Mouse (Mus musculus) heart, embryonic 15.5 days (tissue): ENCODE data around the gene Srp68. TPM values are rescaled to one million over a fixed set of nuclear protein-coding genes. Genes with fewer than 3 reads are reported as not detected.

Experiments
- ATAC-seq: fragments of 200-750 bp; cut with Nextera tagmentation; replicated peaks from 2 replicates; pipeline ENCODE4 v1.8.0; 2017; ENCODE audit warnings: low read depth, moderate TSS enrichment; ENCODE audit not compliant: insufficient number of reproducible peaks, insufficient read depth, low FRiP score
- H3K27ac ChIP-seq: fragments of 300-500 bp; sonication (generic); 2 replicates; pipeline ENCODE4 v1.5.1; 2015; ENCODE audit warnings: mild to moderate bottlenecking, inconsistent platforms
- H3K27me3 ChIP-seq: fragments of 300-500 bp; sonication (generic); 2 replicates; pipeline ENCODE4 v1.6.1; 2015; ENCODE audit warnings: inconsistent platforms
- H3K36me3 ChIP-seq: fragments of 300-500 bp; sonication (generic); 2 replicates; pipeline ENCODE4 v1.6.1; 2015; ENCODE audit warnings: mild to moderate bottlenecking, inconsistent platforms
- H3K4me1 ChIP-seq: fragments of 300-500 bp; sonication (generic); replicated peaks from 2 replicates; pipeline ENCODE4 v1.6.1; 2015; ENCODE audit warnings: inconsistent platforms
- H3K4me2 ChIP-seq: fragments of 300-500 bp; sonication (generic); 2 replicates; pipeline ENCODE4 v1.6.1; 2015; ENCODE audit warnings: inconsistent platforms, mild to moderate bottlenecking, moderate library complexity
- H3K4me3 ChIP-seq: fragments of 300-500 bp; sonication (generic); 2 replicates; pipeline ENCODE4 v1.5.1; 2015; ENCODE audit warnings: mild to moderate bottlenecking, inconsistent platforms
- H3K9ac ChIP-seq: fragments of 300-500 bp; sonication (generic); 2 replicates; pipeline ENCODE4 v1.6.1; 2015; ENCODE audit warnings: mild to moderate bottlenecking, inconsistent platforms
- H3K9me3 ChIP-seq: fragments of 300-500 bp; sonication (generic); replicated peaks from 2 replicates; pipeline ENCODE4 v1.6.1; 2016; ENCODE audit warnings: inconsistent platforms
- WGBS: fragments of 180-500 bp; shearing (Covaris S2); methylation state at CpG from one replicate; pipeline ENCODE4 v1.1.7; 2015; ENCODE audit warnings: mixed read lengths; 5-methylcytosine and 5-hydroxymethylcytosine counted together
- polyA plus RNA-seq: library from polyadenylated mRNA; unstranded; fragments of >200 nt; fragmentation: Nextera tagmentation; extraction: Ambion mirVana; gene quantifications from 2 replicates; pipeline ENCODE4 v1.2.1, GENCODE M21; 2015

The Srp68 gene
- polyA plus RNA-seq, 1 experiment from 2014 or later: 57.2 TPM

GRCm38 (mm10) chr11:116218263-116218662 lies 55.8 kb downstream of the Srp68 start:
- 0 out of 2 replicates have a peak, but pooled peaks have one; percentile 0 for ATAC-seq
- WGBS: 65% methylated on average over 2 of the region's 2 CpGs
- peak overlapping the region; percentile 89 for H3K27ac ChIP-seq

GRCm38 (mm10) chr11:116216549-116216948 lies 57.5 kb downstream of the Srp68 start:
- H3K36me3 ChIP-seq: peaks cover 4% of the 10 kb centered on the region; the same call in 1 of the 2 replicates
- ATAC-seq: no peak
- H3K9me3 ChIP-seq: no peaks in the 10 kb centered on the region
- no peak overlapping the region for H3K4me3 ChIP-seq
- no peak overlapping the region for H3K9ac ChIP-seq
- no peak overlapping the region for H3K4me2 ChIP-seq
- H3K4me1 ChIP-seq: peaks cover 27% of the 10 kb centered on the region
- 80% methylated on average over 11 of the region's 11 CpGs for WGBS
- H3K27ac ChIP-seq: no peak overlapping the region
- H3K27me3 ChIP-seq: peaks cover 12% of the 10 kb centered on the region

More at GRCm38 (mm10) chr11:116218263-116218662, 55.8 kb downstream of the Srp68 start:
- Histone ChIP-seq H3K4me1 (peaks cover 40% of the 10 kb centered on the region), H3K27me3 (peaks cover 29% of the 10 kb centered on the region), H3K9me3 (no peaks in the 10 kb centered on the region), H3K4me3 (no peak overlapping the region), H3K4me2 (0 out of 2 replicates have a peak overlapping the region, but pooled peaks have one; percentile 3), H3K9ac (no peak overlapping the region), H3K36me3 (no peaks in the 10 kb centered on the region)

- no peak for ATAC-seq
- no peaks in the 10 kb centered on the region for H3K9me3 ChIP-seq
- peaks cover 26% of the 10 kb centered on the region for H3K4me1 ChIP-seq
- WGBS: 86% methylated on average over 6 of the region's 6 CpGs
- peaks cover 4% of the 10 kb centered on the region; the same call in 1 of the 2 replicates for H3K36me3 ChIP-seq
- H3K4me2 ChIP-seq: no peak overlapping the region
- peaks cover 6% of the 10 kb centered on the region for H3K27me3 ChIP-seq
- no peak overlapping the region for H3K27ac ChIP-seq
- no peak overlapping the region for H3K9ac ChIP-seq
- no peak overlapping the region for H3K4me3 ChIP-seq
These were observed 58.0 kb downstream of the Srp68 start for GRCm38 (mm10) chr11:116215991-116216390.

GRCm38 (mm10) chr11:116215181-116215580 lies 58.8 kb downstream of the Srp68 start:
- Histone ChIP-seq H3K4me1 (peaks cover 24% of the 10 kb centered on the region), H3K4me3 (no peak overlapping the region), H3K36me3 (peaks cover 4% of the 10 kb centered on the region; the same call in 1 of the 2 replicates), H3K27me3 (no peaks in the 10 kb centered on the region), H3K4me2 (no peak overlapping the region), H3K9me3 (no peaks in the 10 kb centered on the region), H3K27ac (no peak overlapping the region), H3K9ac (no peak overlapping the region)
- WGBS: 82% methylated on average over 7 of the region's 7 CpGs
- ATAC-seq: no peak

- peaks cover 14% of the 10 kb centered on the region for H3K4me1 ChIP-seq
- no peak overlapping the region for H3K9ac ChIP-seq
- WGBS: 78% methylated on average over 13 of the region's 13 CpGs
- H3K4me3 ChIP-seq: no peak overlapping the region
- no peaks in the 10 kb centered on the region for H3K9me3 ChIP-seq
- H3K27ac ChIP-seq: no peak overlapping the region
- H3K27me3 ChIP-seq: no peaks in the 10 kb centered on the region
- H3K4me2 ChIP-seq: no peak overlapping the region
- ATAC-seq: no peak
- peaks cover 4% of the 10 kb centered on the region; the same call in 1 of the 2 replicates for H3K36me3 ChIP-seq
These were observed 60.0 kb downstream of the Srp68 start for GRCm38 (mm10) chr11:116213877-116214510.

GRCm38 (mm10) chr11:116212847-116213246 lies 61.2 kb downstream of the Srp68 start:
- H3K4me3 ChIP-seq: no peak overlapping the region
- peaks cover 2% of the 10 kb centered on the region for H3K4me1 ChIP-seq
- ATAC-seq: no peak
- no peaks in the 10 kb centered on the region for H3K9me3 ChIP-seq
- H3K27ac ChIP-seq: no peak overlapping the region
- no peak overlapping the region for H3K9ac ChIP-seq
- no peak overlapping the region for H3K4me2 ChIP-seq
- H3K27me3 ChIP-seq: no peaks in the 10 kb centered on the region
- peaks cover 4% of the 10 kb centered on the region for H3K36me3 ChIP-seq
- 89% methylated on average over 6 of the region's 6 CpGs for WGBS

GRCm38 (mm10) chr11:116210696-116211095 lies 63.3 kb downstream of the Srp68 start:
- peaks cover 21% of the 10 kb centered on the region for H3K36me3 ChIP-seq
- H3K4me3 ChIP-seq: no peak overlapping the region
- no peak overlapping the region for H3K4me2 ChIP-seq
- WGBS: 68% methylated on average over 5 of the region's 5 CpGs
- no peak overlapping the region for H3K9ac ChIP-seq
- no peaks in the 10 kb centered on the region for H3K27me3 ChIP-seq
- no peaks in the 10 kb centered on the region for H3K9me3 ChIP-seq
- H3K4me1 ChIP-seq: no peaks in the 10 kb centered on the region
- no peak overlapping the region for H3K27ac ChIP-seq
- ATAC-seq: no peak

- WGBS: 75% methylated on average over 8 of the region's 8 CpGs
- peaks cover 24% of the 10 kb centered on the region for H3K36me3 ChIP-seq
- no peak overlapping the region for H3K4me2 ChIP-seq
- H3K27me3 ChIP-seq: no peaks in the 10 kb centered on the region
- no peak for ATAC-seq
- no peak overlapping the region for H3K9ac ChIP-seq
- no peak overlapping the region for H3K27ac ChIP-seq
- no peak overlapping the region for H3K4me3 ChIP-seq
- H3K4me1 ChIP-seq: no peaks in the 10 kb centered on the region
- H3K9me3 ChIP-seq: no peaks in the 10 kb centered on the region
These were observed 64.8 kb downstream of the Srp68 start for GRCm38 (mm10) chr11:116209257-116209656.

- Histone ChIP-seq H3K27me3 (no peaks in the 10 kb centered on the region), H3K27ac (no peak overlapping the region), H3K4me1 (no peaks in the 10 kb centered on the region), H3K9me3 (no peaks in the 10 kb centered on the region), H3K9ac (no peak overlapping the region), H3K4me2 (no peak overlapping the region), H3K36me3 (peaks cover 24% of the 10 kb centered on the region), H3K4me3 (no peak overlapping the region)
- ATAC-seq: no peak
- 86% methylated on average over 3 of the region's 3 CpGs for WGBS
These were observed 65.4 kb downstream of the Srp68 start for GRCm38 (mm10) chr11:116208660-116209059.

- no peak overlapping the region for H3K4me2 ChIP-seq
- no peaks in the 10 kb centered on the region for H3K9me3 ChIP-seq
- WGBS: 72% methylated on average over 4 of the region's 4 CpGs
- H3K9ac ChIP-seq: no peak overlapping the region
- H3K4me3 ChIP-seq: no peak overlapping the region
- H3K36me3 ChIP-seq: peaks cover 20% of the 10 kb centered on the region
- ATAC-seq: no peak
- H3K27me3 ChIP-seq: no peaks in the 10 kb centered on the region
- no peak overlapping the region for H3K27ac ChIP-seq
- no peaks in the 10 kb centered on the region for H3K4me1 ChIP-seq
These were observed 67.3 kb downstream of the Srp68 start for GRCm38 (mm10) chr11:116206678-116207077.

- WGBS: 89% methylated on average over 3 of the region's 3 CpGs
- Histone ChIP-seq H3K4me1 (peaks cover 5% of the 10 kb centered on the region; the same call in 1 of the 2 replicates), H3K9me3 (no peaks in the 10 kb centered on the region), H3K9ac (no peak overlapping the region), H3K4me3 (no peak overlapping the region), H3K27me3 (no peaks in the 10 kb centered on the region), H3K27ac (no peak overlapping the region), H3K4me2 (no peak overlapping the region), H3K36me3 (peaks cover 20% of the 10 kb centered on the region)
- no peak for ATAC-seq
These were observed 70.9 kb downstream of the Srp68 start for GRCm38 (mm10) chr11:116203150-116203549.

- 89% methylated on average over 2 of the region's 2 CpGs for WGBS
These were observed 72.9 kb downstream of the Srp68 start for GRCm38 (mm10) chr11:116201151-116201550.

More at GRCm38 (mm10) chr11:116201151-116201550, 72.9 kb downstream of the Srp68 start:
- Histone ChIP-seq H3K4me1 (peaks cover 14% of the 10 kb centered on the region), H3K4me3 (no peak overlapping the region), H3K9me3 (no peaks in the 10 kb centered on the region), H3K4me2 (no peak overlapping the region), H3K9ac (no peak overlapping the region), H3K27ac (no peak overlapping the region), H3K36me3 (peaks cover 13% of the 10 kb centered on the region; the same call in 1 of the 2 replicates), H3K27me3 (no peaks in the 10 kb centered on the region)
- no peak for ATAC-seq
